Mouse (Mus musculus): ENCODE measurements around the gene A730071L15Rik.

A730071L15Rik gene

DNA sequence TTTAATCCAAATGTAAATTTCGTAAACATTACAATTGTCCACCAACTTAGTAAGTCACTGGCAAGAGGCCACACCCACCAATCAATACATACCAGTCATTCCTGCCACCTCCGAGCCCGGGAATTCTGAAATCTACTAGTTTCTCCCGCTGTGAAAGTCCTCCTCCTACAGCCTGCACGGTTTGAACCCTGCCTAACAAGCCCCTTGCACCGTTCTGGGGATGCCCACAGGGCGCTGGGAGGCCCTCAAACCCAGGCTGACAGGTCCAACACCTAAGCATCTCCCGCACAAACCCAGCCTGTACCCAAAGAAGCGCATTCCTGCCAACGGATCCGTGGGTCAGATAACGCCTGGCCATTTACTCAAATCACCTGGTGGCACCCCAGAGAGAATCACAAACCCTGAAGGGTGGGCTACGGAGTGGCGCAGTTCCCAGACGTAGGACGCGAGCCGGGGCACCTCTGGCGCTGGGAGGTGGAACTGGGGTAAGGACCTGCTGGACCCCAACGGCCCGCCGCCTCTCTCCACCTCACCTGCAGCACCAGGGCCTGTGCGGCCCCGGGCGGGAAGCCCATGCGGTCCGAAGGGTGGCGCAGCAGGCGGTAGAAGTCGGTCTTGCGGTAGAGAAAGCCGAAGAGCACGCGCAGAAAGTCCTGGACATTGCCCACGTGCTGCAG lies at the start of gene A730071L15Rik:
TSS of gene A730071L15Rik (plus strand) at position 620 of the 677 bp plus-strand sequence.
- in situ Hi-C loops (cut with MboI; ENCODE audit: low sequenced_read_pairs): no loop called here

DNA sequence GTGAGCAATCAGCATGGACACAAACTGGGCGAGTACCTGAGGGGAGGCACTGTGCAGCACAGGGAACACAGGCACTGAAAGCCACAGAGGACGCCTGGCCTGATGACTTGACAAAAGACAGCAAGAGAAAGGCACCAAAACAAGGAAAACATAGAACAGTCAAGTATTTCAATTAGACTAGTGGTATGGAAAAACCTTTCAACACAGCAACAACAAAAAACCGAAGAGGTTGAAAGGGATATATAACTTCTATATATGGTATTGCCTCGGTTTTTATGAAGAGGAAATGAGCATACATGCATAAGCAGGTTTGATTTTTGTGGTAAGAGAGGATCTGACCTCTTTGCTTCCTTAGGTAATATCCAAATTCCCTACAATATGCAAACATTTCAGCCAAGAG lies 47.0 kb upstream of the A730071L15Rik start:
- in situ Hi-C loops (cut with MboI; ENCODE audit: low sequenced_read_pairs): no loop called here

DNA sequence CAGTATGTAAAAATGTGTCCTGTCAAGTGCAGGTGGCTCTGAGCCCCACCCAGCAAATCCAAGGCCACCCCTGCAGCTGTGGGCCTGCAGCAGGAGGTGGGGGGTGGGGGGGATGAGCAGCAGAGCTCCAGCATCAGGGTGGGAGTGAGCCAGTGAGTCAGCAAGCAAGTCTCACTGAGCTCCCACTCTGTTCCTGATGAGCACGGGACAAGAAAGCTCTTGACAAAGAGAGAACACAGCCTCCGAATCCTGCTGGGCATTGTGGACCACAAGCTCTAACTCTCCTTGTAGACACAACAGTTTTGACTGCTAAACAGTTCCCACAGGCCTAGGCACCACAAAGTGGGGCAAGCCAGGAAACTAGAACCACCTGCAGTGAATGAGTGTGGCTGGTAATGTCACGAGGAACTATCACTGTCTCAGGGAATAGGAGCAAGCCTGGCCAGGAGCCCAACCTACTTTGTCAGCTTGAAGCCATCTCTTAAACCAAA lies 45.6 kb upstream of the A730071L15Rik start:
- in situ Hi-C loops (cut with MboI; ENCODE audit: low sequenced_read_pairs): no loop called here

DNA sequence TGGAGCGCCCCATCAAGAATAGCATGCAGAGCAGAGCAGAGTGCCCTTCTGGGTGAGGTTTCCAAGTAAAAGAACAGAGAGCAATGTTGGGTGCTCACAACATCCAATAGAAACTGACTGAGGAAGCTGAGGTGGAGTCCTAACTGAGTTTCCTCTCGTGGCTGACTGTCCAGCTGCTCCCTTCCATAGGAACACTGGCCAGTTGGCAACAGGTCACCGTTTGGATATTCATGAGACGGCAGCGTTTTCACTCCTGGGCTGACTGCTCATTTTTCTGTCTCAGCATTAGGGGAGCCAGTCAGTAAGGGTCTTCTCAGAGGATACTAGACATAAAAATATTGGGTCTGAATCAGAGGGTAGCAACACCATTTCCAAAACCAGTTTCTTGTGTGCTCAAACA lies 43.2 kb upstream of the A730071L15Rik start:
- in situ Hi-C loops (cut with MboI; ENCODE audit: low sequenced_read_pairs): no loop called here

DNA sequence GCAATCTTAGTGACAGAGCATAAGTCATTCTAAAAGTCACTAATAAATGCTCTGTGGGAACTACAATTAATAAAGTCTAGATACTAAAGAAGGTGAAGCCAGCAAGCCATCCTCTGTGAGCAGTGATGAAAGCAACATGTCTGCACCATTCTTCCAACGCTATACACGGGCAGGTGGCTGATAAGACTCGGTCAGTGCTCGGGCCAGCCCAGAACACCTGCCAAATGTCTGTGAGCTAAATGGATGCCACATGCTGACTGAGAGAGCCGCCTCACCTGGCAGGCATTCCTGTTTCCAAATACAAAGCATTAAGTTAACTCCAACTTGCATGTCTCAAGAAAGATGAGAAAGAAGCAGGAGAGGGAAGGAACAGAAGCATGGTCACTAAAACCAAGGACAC lies 42.7 kb upstream of the A730071L15Rik start:
- in situ Hi-C loops (cut with MboI; ENCODE audit: low sequenced_read_pairs): no loop called here

DNA sequence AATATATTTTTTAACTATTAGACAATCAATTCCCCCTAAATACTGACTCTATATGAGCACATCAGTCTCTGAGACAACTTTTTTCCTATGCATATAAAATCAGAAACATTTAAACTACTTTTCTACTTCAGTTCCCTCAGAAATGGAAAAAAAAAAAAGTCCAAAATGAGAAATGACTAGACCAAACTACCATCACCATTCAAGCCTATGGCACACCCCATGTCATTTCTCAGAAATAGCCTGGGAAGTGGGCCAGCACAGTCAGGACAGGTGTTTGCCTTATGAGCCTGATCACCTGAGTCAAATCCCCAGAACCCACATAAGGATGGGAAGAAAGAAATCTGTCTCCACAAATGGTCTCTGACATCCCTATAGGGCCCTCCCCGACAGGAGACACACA lies 41.3 kb upstream of the A730071L15Rik start:
- in situ Hi-C loops (cut with MboI; ENCODE audit: low sequenced_read_pairs): no loop called here

DNA sequence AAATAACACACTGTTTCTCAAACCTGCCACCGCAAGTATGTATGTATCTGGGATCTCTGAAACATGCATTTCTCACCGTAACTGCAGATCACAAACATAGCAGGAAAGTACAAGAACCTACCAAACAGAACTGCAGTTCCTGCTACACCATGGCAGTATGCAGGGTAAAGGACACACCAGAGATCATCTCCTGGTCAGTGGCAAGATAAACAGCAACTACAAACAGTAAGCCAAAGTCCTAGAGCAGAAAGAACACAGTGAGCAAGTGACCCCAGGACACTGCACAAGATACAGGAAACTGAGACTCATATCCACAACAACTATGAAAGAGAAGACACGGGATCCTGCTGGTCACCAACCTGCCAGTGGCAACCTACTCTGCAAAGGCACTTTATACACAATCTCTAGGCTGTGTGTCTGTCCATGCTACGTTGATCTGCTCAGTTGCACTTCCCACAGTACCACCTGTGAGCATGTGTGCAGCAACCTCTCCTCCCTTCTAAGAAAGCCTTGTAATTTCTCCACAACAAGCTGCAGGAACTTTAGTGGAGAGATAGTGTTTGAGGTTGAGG lies 40.0 kb upstream of the A730071L15Rik start:
- in situ Hi-C loops (cut with MboI; ENCODE audit: low sequenced_read_pairs): no loop called here

DNA sequence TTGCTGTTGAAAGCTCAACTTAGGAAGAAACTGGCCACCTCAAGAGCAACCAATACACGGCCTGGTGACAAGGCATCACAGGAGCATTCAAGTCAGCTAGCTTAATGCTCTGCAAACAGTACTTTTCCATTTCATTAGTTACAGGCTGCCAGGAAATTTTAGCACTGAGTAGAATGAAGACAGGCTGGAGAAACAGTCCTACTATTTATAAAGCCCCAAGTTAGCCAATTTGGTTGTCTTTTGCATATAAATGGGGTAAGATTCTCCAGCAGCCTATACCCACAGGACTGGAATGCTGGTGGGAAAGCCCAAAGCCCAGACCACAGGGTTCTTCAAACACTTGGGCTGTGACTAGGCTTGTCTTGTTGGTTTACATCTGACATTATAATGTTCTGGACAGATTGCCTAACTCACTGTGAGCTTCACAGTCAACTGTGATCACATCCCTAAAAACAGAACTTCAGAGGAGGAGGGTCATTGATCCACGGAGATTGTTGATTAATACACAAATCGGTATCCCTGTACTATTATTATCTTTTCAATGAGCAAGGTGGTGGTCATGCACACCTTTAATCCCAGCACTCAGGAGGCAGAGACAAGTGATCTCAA lies 39.1 kb upstream of the A730071L15Rik start:
- in situ Hi-C loops (cut with MboI; ENCODE audit: low sequenced_read_pairs): no loop called here

DNA sequence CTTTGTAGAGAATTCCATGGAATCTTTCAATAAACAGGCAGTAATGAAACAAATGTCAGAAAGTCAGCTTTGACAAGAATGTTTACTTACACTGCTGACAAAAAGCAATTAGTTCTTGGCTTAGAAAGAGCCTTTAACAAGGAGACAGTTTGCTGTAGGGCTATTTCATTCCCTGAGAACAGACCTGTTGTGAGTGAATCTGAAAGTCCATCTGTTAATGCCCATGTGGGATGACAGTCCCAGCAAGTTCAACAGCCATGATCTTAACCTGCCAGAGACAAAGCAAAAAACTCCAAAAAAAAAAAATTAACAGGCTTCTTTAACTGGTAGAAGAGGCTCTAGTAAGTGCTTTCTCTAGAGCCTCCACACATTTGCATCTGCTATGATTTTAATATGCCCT lies 38.3 kb upstream of the A730071L15Rik start:
- in situ Hi-C loops (cut with MboI; ENCODE audit: low sequenced_read_pairs): no loop called here

DNA sequence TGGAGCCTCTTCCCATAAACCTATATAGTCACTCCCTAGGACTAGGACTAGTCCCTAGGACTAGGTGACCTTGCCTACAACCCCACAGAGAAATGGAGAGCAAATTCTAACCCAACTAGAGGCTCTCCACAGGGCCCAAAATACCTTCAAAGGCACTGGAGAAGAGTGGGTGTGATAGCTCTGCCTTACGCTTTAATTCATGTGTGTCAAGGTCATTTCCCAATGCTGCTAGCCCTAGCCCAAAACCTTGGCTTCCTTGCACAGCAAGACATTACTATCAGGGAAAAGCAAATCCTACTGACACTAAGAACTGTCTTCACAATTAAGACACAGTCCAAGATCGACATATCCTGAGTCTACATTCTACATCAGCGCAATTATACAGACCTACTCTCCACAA lies 36.8 kb upstream of the A730071L15Rik start:
- in situ Hi-C loops (cut with MboI; ENCODE audit: low sequenced_read_pairs): no loop called here

DNA sequence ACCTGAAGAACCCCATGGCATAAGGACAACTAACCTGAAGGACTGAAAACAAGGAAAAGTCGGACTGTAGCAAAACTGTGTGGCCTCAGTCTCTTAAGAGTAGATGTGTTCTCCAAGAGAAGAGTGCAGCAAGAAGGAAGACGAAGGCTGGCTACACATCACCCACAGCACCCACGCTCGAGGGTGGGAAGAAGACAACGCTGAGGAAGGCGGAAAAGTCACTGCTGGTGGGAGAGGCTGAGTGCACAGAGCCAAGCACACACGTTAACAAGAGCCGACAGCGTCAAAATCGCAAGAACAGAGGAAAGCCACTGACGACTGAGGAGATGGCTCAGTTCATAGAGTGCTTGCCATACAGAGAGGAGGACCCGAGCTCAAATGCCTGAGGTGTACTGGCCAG lies 36.1 kb upstream of the A730071L15Rik start:
- in situ Hi-C loops (cut with MboI; ENCODE audit: low sequenced_read_pairs): no loop called here

DNA sequence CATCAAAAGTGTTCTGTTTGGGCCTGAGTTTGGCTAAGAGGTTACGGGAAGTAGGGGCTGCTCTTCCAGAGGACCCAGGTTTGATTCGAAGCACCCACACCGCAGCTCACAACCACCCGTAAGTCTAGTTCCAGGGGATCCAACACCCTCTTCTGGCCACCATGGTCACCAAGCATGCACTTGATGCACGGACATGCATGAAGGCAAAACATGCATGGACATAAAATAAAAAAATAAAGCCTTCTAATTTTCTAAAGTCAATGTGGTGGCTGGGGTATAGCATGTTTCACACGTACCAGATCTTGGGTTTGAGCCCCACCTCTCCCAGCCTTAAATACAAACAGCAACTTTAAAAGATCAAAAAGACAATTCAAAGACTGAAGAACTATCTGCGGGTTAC lies 35.0 kb upstream of the A730071L15Rik start:
- in situ Hi-C loops (cut with MboI; ENCODE audit: low sequenced_read_pairs): loop anchor here (5.0 kb wide), 1 partner anchor 1692 kb away; no protein-coding TSS in a partner anchor

DNA sequence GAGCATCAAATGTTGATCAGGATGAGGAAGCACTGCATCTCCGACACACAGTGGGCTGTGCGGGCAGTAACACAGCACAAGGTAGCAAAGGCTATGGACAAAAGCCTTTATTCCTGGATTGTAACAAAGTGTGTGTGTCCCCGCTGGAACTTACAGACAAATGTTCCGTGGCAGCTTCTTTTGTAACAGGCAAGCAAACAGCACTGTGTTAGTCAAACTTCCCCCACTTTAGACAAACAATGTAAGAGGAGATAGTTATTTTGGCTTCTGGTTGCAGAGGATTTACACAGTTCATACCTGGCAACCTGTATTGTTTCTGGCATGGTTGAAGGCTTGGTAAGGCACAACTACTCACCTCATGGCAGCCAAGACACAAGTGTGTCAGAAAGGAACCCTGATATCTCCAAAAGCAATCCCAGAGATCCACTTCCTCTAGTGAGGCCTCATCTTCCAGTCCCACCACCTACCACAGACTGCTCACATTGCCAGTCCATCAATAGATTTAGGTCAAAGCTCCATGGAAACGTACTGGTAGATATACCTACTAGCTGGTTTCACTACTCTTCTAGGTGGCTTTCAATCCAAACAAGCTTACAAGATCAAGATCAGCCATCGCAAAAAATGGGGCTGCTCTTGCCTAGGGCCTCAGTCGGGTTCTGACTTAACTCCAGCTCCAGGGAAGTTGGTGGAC lies 34.3 kb upstream of the A730071L15Rik start:
- in situ Hi-C loops (cut with MboI; ENCODE audit: low sequenced_read_pairs): loop anchor here (5.0 kb wide), 1 partner anchor 1693 kb away; no protein-coding TSS in a partner anchor

DNA sequence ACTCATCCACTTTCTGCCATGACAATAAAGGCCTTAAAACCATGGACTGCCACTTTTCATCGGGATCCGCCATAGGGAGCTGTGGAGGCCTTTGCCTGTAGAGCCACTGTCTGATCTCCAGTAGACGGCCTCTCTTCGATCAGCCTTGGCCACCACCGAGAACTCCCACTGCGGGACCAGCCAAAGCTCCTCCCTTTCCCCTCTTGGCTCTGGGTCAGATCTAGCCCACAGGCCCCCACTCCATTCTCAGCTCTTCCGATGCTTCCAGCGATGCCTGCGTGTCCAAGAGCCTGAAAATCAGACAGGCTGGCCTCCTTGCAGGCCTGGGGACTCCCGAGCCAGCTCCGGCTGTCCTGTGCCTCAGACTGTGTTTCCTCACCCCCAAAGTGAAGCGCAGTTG lies 33.5 kb upstream of the A730071L15Rik start:
- in situ Hi-C loops (cut with MboI; ENCODE audit: low sequenced_read_pairs): loop anchor here (5.0 kb wide), 1 partner anchor 1694 kb away; no protein-coding TSS in a partner anchor

DNA sequence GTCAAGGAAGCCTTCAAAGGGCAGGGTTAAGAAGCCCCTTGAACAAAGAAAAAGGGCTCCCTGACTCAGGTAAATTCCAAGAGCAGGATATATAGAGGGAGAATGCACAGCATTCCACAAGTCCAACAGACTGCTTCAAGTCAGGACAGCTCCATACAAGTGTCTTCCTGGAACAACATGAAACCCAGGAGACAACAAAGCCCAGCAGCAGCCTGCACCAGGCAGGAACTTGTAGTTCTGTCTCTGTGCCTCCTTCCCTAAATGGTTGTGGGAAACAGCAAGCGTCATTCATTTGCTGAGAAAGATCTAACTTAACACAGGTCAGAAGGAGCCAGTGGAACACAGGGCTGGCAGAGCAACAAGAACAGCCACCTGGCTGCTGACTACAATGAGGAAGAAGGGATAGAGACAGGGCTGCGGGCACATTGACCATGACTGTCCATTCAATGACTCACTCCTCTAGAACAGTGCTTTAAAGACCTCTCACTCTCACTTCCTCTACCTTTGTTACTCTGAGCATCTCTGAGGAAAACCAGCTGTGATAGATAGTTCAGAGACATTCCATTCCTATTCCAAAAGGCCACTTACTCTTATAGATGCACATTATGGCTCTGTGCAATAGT lies 30.7 kb upstream of the A730071L15Rik start:
- in situ Hi-C loops (cut with MboI; ENCODE audit: low sequenced_read_pairs): loop anchor here (5.0 kb wide), 1 partner anchor 1697 kb away; no protein-coding TSS in a partner anchor

DNA sequence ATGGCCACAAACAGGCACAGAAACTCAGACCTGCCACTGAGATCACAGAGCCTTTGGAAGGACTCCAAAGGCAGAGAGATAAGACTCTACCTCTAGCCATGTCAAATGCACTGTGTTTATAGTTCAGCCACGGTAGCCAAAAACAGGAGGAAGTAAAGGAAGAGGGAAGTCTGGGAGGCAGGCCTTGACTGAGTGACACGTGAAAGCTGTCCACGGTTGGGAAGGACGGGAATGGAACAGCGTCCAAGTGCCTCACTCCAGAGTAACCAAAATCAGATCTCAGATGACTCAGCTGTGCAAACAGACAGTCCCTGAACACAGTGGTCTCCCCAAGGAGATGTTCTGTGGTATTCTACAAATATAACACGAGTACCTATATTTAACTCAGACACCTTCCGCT lies 25.1 kb upstream of the A730071L15Rik start:
- in situ Hi-C loops (cut with MboI; ENCODE audit: low sequenced_read_pairs): no loop called here

DNA sequence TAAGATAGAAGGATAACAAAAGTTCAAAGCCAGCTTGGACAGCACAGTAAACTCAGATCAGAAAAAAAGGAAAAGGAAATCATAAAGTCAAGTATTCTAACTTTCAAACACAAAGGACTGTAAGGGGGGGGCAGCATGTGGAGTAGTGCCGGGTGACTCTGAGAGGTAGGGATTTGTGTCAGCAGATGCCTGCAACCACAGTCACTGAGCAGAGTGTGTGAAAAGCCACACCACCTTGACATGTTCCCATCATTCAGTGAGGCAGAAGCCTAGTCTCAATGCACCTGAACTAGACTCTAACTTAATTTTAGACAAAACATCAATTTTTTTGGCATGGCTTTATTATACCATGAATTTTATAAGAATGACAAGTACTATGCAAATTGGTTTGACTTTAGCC lies 24.3 kb upstream of the A730071L15Rik start:
- in situ Hi-C loops (cut with MboI; ENCODE audit: low sequenced_read_pairs): no loop called here

DNA sequence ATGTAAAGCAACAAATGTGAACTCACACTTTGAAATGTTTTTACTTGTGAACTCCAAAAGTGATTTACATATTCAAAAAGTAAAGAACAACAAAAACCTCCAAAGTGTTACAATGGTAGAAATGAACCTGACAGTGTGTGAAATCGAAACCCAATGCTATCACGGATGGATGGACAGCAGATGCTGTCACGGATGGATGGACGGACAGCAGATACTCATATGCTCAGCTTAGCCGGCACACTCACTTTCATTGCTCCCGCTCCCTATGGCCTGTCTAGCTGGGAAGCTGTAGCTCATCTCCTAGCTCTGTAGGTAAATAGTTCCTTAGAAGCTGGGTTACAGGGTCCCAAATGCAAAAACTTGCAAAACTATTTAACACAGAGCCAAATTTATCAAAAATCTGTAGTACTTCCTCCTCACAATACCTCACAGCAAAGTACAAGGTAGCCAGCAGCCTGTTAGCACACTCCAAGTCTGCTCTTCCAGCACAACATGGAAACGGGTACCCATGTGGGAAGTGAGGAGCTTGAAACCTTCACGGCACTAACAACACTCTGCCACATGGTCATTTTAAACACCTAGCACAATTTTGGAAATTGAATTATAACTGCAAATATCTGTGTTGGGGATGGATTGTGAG lies 21.9 kb upstream of the A730071L15Rik start:
- in situ Hi-C loops (cut with MboI; ENCODE audit: low sequenced_read_pairs): no loop called here

DNA sequence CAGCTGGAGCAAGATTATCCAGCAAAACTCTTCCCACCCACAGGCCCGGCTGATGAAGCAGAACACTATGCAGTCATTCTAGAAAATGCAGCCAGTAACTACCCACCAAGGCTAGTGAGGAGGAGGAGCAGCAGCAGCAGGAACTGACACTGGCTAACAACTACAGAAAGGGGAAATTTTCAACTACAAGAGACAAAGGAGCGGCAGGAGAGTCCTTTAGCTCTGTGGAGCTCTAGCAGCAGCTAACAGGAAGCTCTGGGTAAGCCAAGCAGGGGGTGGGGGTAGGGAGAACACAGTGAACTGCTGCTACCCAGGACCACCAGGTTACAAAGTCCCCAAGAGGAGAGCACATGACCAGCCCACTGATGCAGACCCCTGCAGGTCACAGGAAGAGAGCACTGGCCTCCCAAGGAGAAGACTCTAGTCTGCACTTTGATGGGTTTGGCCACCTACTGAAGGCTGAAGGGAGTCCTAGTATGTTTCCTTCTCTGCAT lies 21.1 kb upstream of the A730071L15Rik start:
- in situ Hi-C loops (cut with MboI; ENCODE audit: low sequenced_read_pairs): no loop called here

DNA sequence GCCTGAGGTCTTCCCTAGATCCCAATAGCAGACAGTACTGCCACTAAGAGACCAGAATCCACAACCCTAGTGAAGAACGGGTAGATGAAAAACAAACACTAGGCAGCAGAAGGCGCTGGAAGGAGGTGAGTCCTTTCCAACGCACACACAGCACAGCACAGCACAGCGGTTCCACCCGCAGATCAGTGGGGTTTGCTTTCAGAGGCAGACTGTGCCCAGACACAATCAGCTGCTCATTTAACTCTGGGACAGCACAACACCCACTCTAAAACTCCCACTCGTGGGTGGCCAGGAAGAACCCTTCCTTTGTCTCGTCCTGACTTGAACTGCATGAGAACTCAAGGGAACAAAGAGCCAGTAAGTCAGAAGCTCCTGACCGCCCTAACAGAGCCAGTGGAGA lies 20.6 kb upstream of the A730071L15Rik start:
- in situ Hi-C loops (cut with MboI; ENCODE audit: low sequenced_read_pairs): no loop called here
